Mouse (Mus musculus) ES-Bruce4 (cell line): ENCODE measurements around the gene Cnnm2. TPM values are rescaled to one million over a fixed set of nuclear protein-coding genes. Genes with fewer than 3 reads are reported as not detected.

Source experiments
- H3K27ac ChIP-seq: 2 replicates; pipeline ENCODE4 v1.5.1; 2012; ENCODE audit warnings: low read length, inconsistent platforms; ENCODE audit not compliant: insufficient read depth
- H3K27me3 ChIP-seq: 2 replicates; pipeline ENCODE4 v1.6.1; 2012; ENCODE audit warnings: mild to moderate bottlenecking, low read length, inconsistent platforms; ENCODE audit not compliant: control insufficient read depth, poor library complexity, insufficient read depth, severe bottlenecking
- H3K36me3 ChIP-seq: 2 replicates; pipeline ENCODE4 v1.6.1; 2012; ENCODE audit warnings: inconsistent platforms, mild to moderate bottlenecking, low read length, moderate library complexity; ENCODE audit not compliant: control insufficient read depth, poor library complexity, insufficient read depth, severe bottlenecking
- H3K4me1 ChIP-seq: one replicate; pipeline ENCODE4 v1.8.1; 2011; ENCODE audit warnings: low read length; ENCODE audit not compliant: control insufficient read depth, insufficient read depth
- H3K4me3 ChIP-seq: 2 replicates; pipeline ENCODE4 v1.5.1; 2011; ENCODE audit warnings: low read depth, mild to moderate bottlenecking, low read length
- H3K9ac ChIP-seq: 2 replicates; pipeline ENCODE4 v1.6.1; 2012; ENCODE audit warnings: low read depth, mild to moderate bottlenecking, inconsistent platforms; ENCODE audit not compliant: poor library complexity, severe bottlenecking
- H3K9me3 ChIP-seq: replicated peaks from 2 replicates; pipeline ENCODE4 v1.6.1; 2012; ENCODE audit warnings: mild to moderate bottlenecking, low read length, inconsistent platforms; ENCODE audit not compliant: control insufficient read depth, poor library complexity, insufficient read depth, severe bottlenecking
- CTCF ChIP-seq: IDR thresholded peaks from one replicate; pipeline ENCODE4 v1.8.1; 2011; ENCODE audit warnings: low read depth, low read length
- EP300 ChIP-seq: IDR thresholded peaks from 2 replicates; pipeline ENCODE4 v1.6.1; 2011; ENCODE audit warnings: low read depth, low read length; ENCODE audit not compliant: insufficient read depth
- POLR2A ChIP-seq: IDR thresholded peaks from one replicate; pipeline ENCODE4 v1.8.1; 2011; ENCODE audit warnings: low read length; ENCODE audit not compliant: insufficient read depth
- polyA plus RNA-seq: library from polyadenylated mRNA; stranded (reverse); fragments of >200 nt; gene quantifications from 2 replicates; pipeline ENCODE4 v1.2.4, GENCODE M21; 2011; ENCODE audit warnings: low read depth; ENCODE audit not compliant: missing spikeins, insufficient read depth, insufficient read length

The Cnnm2 gene
- polyA plus RNA-seq, 1 experiment, result 14.8 TPM

- H3K27ac ChIP-seq, result no peak overlapping the region
- no peak overlapping the region for H3K4me3 ChIP-seq
- H3K36me3 ChIP-seq, result no peaks in the 10 kb centered on the region
- no peaks in the 10 kb centered on the region for H3K27me3 ChIP-seq
- no peaks in the 10 kb centered on the region for H3K4me1 ChIP-seq
- no peak overlapping the region for H3K9ac ChIP-seq
- no peaks in the 10 kb centered on the region for H3K9me3 ChIP-seq
- no peak for TF ChIP-seq CTCF
- no peak for TF ChIP-seq POLR2A
- TF ChIP-seq EP300, result no peak
These were observed 26.2 kb upstream of the Cnnm2 start for GRCm38 (mm10) chr19:46735241-46735640.

- TF ChIP-seq EP300 (no peak), CTCF (no peak), POLR2A (no peak)
- no peak overlapping the region for H3K9ac ChIP-seq
- H3K4me1 ChIP-seq, result no peaks in the 10 kb centered on the region
- no peak overlapping the region for H3K4me3 ChIP-seq
- H3K36me3 ChIP-seq, result no peaks in the 10 kb centered on the region
- H3K9me3 ChIP-seq, result no peaks in the 10 kb centered on the region
- no peak overlapping the region for H3K27ac ChIP-seq
- H3K27me3 ChIP-seq, result no peaks in the 10 kb centered on the region
These were observed 24.3 kb upstream of the Cnnm2 start for GRCm38 (mm10) chr19:46737106-46737505.

- Histone ChIP-seq H3K9ac (no peak overlapping the region), H3K4me1 (no peaks in the 10 kb centered on the region), H3K9me3 (no peaks in the 10 kb centered on the region), H3K36me3 (no peaks in the 10 kb centered on the region), H3K4me3 (no peak overlapping the region), H3K27ac (no peak overlapping the region), H3K27me3 (no peaks in the 10 kb centered on the region)
- TF ChIP-seq POLR2A, result no peak
- TF ChIP-seq CTCF, result peak; percentile 28
- no peak for TF ChIP-seq EP300
These were observed 20.9 kb upstream of the Cnnm2 start for GRCm38 (mm10) chr19:46740341-46741008.

- TF ChIP-seq CTCF, result peak; percentile 22
- TF ChIP-seq EP300, result no peak
- no peak for TF ChIP-seq POLR2A
- Histone ChIP-seq H3K27ac (no peak overlapping the region), H3K9me3 (no peaks in the 10 kb centered on the region), H3K4me1 (no peaks in the 10 kb centered on the region), H3K4me3 (no peak overlapping the region), H3K9ac (no peak overlapping the region), H3K27me3 (no peaks in the 10 kb centered on the region), H3K36me3 (no peaks in the 10 kb centered on the region)
These were observed 19.8 kb upstream of the Cnnm2 start for GRCm38 (mm10) chr19:46741574-46741973.

GRCm38 (mm10) chr19:46744681-46745080 is 16.7 kb upstream of the Cnnm2 start:
- Histone ChIP-seq H3K9ac (no peak overlapping the region), H3K9me3 (no peaks in the 10 kb centered on the region), H3K27ac (no peak overlapping the region), H3K4me1 (no peaks in the 10 kb centered on the region), H3K36me3 (no peaks in the 10 kb centered on the region), H3K27me3 (no peaks in the 10 kb centered on the region), H3K4me3 (no peak overlapping the region)
- TF ChIP-seq CTCF (no peak), POLR2A (no peak), EP300 (no peak)

- no peak overlapping the region for H3K9ac ChIP-seq
- no peak overlapping the region for H3K4me3 ChIP-seq
- H3K4me1 ChIP-seq, result no peaks in the 10 kb centered on the region
- no peaks in the 10 kb centered on the region for H3K36me3 ChIP-seq
- no peak overlapping the region for H3K27ac ChIP-seq
- TF ChIP-seq CTCF (no peak), POLR2A (no peak), EP300 (no peak)
- no peaks in the 10 kb centered on the region for H3K27me3 ChIP-seq
- H3K9me3 ChIP-seq, result no peaks in the 10 kb centered on the region
These were observed 13.6 kb upstream of the Cnnm2 start for GRCm38 (mm10) chr19:46747799-46748198.
